Mouse (Mus musculus): ENCODE data around the gene Numb.
"Not testable (repeated sequence)": the region's sequence is repeated elsewhere in the genome, so short reads cannot be mapped to it uniquely, and the experiment has no call there.

Numb gene

DNA sequence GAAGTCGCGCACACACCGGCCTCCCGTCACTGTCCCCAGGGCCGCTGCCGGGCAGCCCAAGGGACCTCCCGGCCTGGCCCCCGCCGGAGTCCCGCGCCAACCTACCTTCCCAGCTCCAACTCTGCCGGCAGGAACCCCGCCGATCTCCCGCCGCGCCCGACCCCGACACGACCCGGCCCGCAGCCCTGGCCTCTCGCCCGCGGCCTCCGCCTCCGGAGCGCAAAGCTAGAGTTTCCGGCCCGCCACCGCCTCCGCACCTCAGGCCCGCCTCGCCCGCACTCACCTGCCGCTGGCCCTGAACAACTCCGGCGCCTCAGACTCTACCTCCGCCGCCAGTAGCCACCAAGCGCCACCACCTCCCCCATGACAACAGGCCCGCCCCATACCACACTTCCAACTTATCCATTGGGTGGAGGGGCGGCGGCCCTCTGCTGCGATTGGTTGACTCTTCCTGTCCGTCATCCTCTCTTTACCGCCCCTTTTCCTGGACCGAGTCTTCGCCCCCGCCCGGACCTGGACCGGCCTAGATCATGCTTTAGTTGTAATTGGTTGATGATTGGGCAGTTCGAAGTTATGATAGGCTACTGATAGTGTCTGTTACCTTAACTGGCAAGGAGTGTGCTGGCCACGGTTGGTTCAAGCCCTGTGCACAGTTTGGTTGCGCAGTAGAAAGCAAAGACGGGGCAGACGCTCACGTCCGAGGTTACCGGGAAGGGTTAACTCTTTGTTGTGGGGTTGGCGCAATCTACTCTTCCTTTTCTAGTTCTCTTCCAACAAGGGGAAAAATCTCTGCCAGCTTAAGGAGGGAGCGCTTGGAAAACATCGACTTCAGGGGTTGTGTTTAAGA is at the start of gene Numb:
Gene Numb, minus strand, starts transcription at position 400 of the 847 bp plus-strand sequence.
- in situ Hi-C loops (cut with MboI) = no loop called here

DNA sequence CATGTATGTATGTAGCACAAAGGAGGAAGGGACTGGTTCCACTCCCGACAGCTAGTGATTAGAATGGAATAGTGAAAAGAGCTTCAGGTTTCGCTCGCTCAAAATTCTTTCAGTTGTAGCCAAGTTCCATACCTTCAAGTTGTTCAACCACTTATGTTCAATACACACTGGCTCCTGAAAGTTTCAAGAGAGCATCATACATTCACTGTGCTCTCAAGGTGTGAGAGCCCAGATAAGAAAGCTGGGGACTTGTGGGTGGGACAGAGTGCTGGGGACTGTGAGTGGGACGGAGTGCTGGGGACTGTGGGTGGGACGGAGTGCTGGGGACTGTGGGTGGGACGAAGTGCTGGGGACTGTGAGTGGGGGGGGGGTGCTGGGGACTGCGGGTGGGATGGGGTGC is 43.5 kb upstream of the Numb start:
- in situ Hi-C loops (cut with MboI) = no loop called here

DNA sequence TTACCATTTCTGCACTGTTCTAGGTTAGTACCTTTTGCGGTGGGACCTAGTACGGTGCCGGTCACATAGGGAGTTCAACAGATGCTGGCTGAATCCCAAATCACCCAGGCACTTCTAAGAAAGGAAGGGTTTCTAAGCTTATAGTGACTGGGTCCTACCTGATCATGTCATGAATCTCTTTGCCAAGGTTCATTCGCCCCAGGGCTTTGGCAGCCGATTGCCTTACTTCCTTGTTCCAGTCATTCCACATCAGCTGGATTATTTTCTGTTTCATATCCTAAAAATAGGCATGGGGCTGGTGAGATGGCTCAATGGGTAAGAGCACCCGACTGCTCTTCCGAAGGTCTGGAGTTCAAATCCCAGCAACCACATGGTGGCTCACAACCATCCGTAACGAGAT is 36.5 kb upstream of the Numb start:
- in situ Hi-C loops (cut with MboI) = no loop called here

DNA sequence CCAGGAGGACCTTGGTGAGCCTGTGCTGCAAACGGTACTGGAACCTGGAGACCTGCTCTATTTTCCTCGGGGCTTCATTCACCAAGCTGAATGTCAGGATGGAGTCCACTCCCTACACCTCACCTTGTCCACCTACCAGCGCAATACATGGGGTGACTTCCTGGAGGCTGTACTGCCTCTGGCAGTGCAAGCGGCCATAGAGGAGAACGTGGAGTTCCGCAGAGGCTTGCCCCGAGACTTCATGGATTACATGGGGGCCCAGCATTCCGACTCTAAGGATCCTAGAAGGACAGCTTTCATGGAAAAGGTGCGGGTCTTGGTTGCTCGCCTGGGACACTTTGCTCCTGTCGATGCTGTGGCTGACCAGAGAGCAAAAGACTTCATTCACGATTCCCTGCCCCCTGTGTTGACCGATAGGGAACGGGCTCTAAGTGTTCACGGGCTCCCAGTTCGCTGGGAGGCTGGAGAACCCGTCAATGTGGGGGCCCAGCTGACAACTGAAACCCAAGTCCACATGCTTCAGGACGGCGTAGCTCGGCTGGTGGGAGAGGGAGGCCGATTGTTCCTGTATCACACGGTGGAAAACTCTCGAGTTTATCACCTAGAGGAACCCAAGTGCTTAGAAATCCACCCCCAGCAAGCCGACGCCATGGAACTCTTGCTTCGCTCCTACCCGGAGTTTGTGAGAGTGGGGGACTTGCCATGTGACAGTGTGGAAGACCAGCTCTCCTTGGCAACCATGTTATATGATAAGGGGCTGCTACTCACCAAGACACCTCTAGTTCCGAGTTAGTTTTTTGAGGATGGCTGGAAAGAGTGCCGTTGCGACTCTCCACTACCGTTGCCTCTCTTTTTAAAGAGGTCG is 30.2 kb upstream of the Numb start:
- in situ Hi-C loops (cut with MboI) = no loop called here

DNA sequence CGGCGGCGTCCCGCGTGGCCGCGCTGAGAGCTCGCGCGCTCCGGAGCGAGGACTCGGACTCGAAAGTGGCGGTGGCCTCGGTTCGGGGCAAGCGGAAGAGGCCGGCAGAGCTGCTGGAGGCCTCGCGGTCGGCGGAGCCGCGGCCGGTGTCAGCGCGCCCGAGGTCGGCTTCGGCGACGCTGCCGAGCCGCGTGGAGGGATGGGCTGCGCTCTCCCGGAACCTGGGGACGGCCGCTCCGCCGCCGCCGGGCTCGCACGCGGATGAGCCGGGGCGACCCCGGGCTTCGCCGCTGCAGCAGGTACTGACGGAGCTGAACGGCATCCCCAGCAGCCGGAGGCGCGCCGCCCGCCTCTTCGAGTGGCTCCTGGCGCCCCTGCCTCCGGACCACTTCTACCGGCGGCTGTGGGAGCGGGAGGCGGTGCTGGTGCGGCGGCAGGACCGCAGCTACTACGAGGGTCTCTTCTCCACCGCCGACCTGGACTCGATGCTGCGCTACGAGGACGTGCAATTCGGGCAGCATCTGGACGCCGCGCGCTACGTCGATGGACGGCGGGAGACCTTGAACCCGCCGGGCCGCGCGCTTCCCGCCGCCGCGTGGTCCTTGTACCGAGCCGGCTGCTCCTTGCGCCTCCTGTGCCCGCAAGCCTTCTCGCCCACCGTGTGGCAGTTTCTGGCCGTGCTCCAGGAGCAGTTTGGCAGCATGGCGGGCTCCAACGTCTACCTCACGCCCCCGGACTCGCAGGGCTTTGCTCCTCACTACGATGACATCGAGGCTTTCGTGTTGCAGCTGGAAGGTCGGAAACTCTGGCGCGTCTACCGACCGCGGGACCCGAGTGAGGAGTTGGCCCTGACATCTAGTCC is 29.3 kb upstream of the Numb start:
- in situ Hi-C loops (cut with MboI) = no loop called here

- in situ Hi-C loops (cut with MboI) = no loop called here
Measured at GRCm38 (mm10) chr12:83950493-83950839, 28.7 kb upstream of the Numb start, which contains the start of gene Riox1. TSS of gene Riox1 (plus strand) at chr12:83950608.

DNA sequence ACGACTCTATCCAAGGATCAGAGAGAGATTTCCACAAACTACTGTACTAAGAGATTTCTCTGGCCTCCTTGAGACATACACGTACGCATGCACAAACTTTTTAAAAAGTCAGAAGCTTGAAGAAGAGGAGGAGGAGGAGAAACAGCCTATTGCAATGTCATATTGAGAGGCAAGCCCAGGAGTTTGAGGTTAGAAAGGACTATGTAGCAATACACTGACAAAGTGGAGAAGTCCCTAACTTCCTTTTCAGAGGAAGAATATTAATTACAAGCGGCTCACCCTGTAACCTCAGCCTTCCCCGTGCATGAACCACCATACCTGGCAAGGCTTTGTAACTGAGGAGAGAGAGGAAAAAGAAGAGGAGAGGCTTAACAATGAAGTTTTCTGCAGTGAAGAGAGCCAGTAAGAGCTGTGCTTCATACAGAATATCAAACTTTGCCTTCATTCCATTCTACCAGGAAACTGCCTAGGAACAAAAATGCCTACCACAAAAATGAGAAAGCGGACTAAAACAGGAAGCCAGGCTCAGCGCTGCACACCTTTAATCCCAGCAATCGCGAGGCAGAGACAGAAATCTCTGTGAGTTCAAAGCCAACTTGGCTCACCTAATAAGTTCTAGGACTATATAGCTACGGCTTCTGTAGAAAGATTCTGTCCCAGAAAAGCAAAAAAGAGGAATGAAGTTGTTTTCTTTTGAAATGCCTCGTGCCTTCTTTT is 28.2 kb upstream of the Numb start:
- in situ Hi-C loops (cut with MboI) = no loop called here

GRCm38 (mm10) chr12:83949043-83949442 is 27.3 kb upstream of the Numb start:
- in situ Hi-C loops (cut with MboI) = no loop called here

DNA sequence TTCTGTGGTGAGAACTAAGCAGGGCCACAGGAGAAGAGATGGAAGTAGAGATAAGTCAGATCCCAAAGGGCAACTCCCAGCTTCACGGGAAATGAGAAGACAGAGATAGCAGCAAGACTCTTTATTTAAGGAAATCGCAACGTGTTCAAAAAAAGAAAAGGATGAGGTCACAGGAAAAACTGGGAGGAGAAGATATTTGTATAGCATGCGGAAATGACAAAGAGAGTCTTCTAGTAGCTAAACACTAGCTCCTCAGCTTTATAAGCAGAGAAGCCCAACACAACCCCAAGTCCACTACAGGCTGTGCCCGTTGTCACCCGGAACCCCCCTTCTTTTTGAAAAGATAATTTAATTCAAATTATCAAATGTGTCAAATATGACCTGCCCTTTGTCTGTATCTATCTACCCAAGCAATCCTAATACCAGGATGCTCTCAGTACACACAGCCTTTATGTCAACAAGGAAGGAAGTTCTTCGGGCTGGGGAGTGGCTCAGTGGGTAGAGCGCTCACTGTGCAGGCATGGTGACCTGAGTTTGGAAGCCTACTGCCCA is 25.6 kb upstream of the Numb start:
- in situ Hi-C loops (cut with MboI) = no loop called here

GRCm38 (mm10) chr12:83941938-83942337 is 20.2 kb upstream of the Numb start:
- in situ Hi-C loops (cut with MboI) = no loop called here

- in situ Hi-C loops (cut with MboI) = no loop called here
Measured at GRCm38 (mm10) chr12:83940031-83940430, 18.3 kb upstream of the Numb start.

DNA sequence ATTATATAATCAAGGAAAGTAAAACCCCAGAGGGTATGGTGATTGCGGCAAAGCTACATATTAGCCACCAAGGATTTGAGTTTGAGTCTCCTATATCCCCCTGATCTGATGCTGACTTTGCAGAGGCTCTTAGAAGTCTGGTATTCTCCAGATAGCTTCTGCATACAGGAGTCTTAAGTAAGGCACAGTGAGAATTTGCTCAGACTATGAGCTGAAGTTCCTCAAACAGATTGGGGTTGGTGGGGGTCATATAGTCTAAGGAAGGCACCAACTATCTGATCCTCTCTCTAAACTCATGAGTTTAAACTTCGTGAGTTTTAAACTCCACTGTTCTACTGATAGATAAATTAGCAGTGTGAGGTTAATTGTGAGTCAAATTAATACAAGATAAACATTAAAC is 17.6 kb upstream of the Numb start:
- in situ Hi-C loops (cut with MboI) = no loop called here

GRCm38 (mm10) chr12:83938592-83938991 is 16.9 kb upstream of the Numb start:
- in situ Hi-C loops (cut with MboI) = not testable (repeated sequence)

DNA sequence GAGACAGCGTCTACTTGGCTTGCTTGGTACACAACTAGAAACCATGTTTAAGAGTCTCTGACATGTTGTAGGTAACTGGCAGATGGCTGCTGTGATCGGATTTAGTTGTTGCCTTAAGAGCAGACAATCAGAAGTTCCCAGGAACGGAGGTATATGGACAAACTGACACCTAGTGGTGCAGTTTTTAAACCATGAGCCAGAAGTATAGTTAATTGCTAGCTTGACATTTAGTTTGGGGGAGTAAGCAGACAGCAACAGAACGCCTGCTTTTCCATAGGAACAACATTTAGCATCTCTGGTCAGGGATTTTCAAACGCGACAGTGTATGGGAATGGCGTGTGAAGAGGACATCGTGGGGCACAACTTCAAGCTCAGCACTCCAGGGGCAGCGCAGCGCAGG is 15.9 kb upstream of the Numb start:
- in situ Hi-C loops (cut with MboI) = no loop called here

- in situ Hi-C loops (cut with MboI) = no loop called here
Measured at GRCm38 (mm10) chr12:83929186-83929804, 7.6 kb upstream of the Numb start.

DNA sequence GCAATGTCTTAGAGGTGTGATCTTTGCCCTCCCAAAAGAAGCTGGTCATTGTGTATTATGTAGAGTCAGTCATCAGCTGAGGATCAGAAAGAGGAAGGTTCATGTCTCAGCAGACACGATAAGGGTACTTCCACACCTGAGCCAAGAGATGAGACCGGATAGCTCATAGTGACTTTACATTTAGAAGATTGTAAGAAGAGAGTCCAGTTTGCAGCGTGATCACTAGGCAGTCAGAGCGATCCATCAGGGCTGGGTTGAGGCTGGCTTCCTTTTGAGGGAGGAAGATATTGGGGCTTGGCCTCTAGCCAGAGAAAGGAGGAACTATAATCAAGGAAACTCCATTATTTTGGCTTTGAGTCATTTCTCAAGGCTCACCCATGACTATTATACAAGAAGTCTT is 6.0 kb upstream of the Numb start:
- in situ Hi-C loops (cut with MboI) = no loop called here

DNA sequence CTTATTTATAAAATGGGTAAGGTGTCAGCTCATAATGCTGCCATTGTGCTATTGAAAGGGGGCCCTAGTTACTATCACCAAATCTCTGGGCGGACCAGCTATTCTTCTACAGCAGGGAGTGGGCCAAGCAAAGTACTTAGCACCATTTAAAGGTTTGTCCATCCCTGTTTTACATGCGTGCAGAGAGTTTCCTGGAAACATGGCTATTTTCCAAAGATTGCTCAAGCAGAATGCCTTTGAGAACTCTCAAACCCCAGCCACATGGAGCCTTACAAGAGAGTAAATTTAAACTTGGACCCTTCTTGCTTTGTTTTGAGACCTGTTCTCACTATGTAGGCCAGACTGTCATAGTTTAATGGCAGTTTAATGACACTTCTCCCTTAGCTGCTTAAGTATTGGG is 4.3 kb upstream of the Numb start:
- in situ Hi-C loops (cut with MboI) = no loop called here

DNA sequence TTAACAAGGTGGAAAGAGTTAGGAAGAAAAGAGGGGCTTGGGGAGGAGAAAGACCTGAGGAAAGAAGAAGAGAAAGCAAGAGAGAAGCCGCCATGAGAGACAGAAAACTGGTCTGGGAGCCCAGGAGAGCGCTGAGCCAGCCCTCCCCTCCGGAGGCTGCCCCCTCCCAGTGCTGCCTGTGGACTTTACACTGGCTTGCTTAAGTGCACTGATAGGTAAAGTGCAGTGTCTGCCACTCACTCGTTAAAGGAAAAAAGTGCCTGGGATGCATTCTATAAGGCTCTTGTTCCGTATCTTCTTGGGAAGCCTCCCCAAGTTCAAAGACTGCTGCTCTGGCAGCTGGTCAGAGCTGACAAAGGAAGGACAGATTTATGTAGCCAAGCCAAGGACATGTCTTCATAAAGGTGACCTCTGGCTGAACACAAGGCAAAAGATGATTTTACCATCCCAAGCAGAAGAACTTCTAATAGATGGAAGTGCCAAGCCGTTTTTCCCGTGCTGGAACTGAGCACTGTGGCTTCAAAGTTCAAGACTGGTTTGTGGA is 3.5 kb upstream of the Numb start:
- in situ Hi-C loops (cut with MboI) = no loop called here

DNA sequence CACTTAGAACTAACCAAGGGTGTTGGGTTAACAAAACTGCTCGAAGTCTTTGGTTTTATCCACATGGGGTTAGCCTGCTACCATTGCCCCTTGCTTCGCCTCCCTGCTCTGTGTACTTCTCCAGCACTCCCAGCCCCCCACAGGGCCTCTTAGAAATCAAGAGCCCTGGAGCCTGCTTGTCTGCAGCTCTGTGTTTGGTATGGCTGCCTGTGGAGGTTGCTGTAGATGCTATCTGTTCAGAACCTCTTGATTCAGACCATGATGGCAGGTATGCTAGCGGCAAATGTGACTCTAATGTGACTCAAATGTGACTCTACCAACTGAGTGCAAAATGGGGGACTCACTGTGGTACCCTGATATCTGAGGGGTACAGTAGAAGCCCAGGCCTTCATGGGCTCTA is 2.6 kb upstream of the Numb start:
- in situ Hi-C loops (cut with MboI) = no loop called here

- in situ Hi-C loops (cut with MboI) = no loop called here
Measured at GRCm38 (mm10) chr12:83923486-83923859, 1.7 kb upstream of the Numb start.

Data from mature B cell (primary cell).